Mouse (Mus musculus): ENCODE measurements at regions not wholly inside any gene's neighbourhood (a gene's known extent, or its start where the extent isn't known, plus 50 kb on each side); places are given as distances from the start of the nearest gene placed in this dataset.

DNA sequence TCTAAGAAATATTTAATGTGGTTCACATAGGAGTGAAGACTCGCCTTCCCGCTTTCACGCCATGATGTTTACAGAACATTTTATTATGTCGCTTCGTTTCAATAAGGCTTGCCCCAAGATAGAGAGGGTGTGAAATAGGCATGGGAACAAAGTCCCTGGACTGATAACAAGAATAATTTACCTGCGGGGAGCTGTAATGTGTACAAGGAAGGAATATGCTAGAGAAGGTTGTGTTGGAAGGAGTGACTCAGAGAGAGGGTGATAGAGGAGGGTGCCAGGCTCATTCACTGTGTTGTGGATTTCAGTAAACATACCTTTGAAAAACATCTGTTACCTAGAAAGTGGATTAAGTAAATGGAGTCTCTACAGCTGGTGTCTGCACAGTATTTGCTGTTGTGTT is 490.2 kb downstream of the Bnc2 start:
- H3K27me3 ChIP-seq (replicated peaks): no peaks in the 10 kb centered on the region
- in situ Hi-C loops (cut with MboI; ENCODE audit: low pct_ligation_motif_present, low pct_unique_long_range_greater_than_20kb, low sequenced_read_pairs) (no loop called here), dilution Hi-C loops (cut with MboI; ENCODE audit: extremely low pct_ligation_motif_present, extremely low pct_unique_long_range_greater_than_20kb, low sequenced_read_pairs) (no loop called here)
- no peaks in the 10 kb centered on the region for H3K79me2 ChIP-seq (replicated peaks; ENCODE audit: control insufficient read depth, extremely low read depth, insufficient read depth, poor library complexity, severe bottlenecking)
- H3K9me3 ChIP-seq (replicated peaks; ENCODE audit: low read length): peaks cover 94% of the 10 kb centered on the region
- H3K9ac ChIP-seq (ENCODE audit: insufficient read depth, low read depth): no peak overlapping the region
- H3K4me1 ChIP-seq (ENCODE audit: control insufficient read depth in 1 of 2, insufficient read depth in 2 of 2): no peaks in the 10 kb centered on the region
- no peak overlapping the region for H3K27ac ChIP-seq (ENCODE audit: insufficient read depth, low read depth)
- DNase-seq (ENCODE audit: extremely low read depth): no peak
- no peak overlapping the region for H3K4me2 ChIP-seq (ENCODE audit: insufficient read depth, low read depth, poor library complexity, severe bottlenecking)
- TF ChIP-seq ZKSCAN1 (IDR thresholded peaks at IDR 0.05; ENCODE audit: borderline replicate concordance, low read depth, low read length) (no peak), CHD2 (IDR thresholded peaks at IDR 0.05; ENCODE audit: low read length) (no peak), ZMIZ1 (IDR thresholded peaks at IDR 0.05; ENCODE audit: low read depth, low read length) (no peak), PAX5 (IDR thresholded peaks at IDR 0.05; ENCODE audit: low read length) (no peak), KAT2A (IDR thresholded peaks at IDR 0.05; ENCODE audit: insufficient replicate concordance, low read length) (no peak), EP300 (IDR thresholded peaks at IDR 0.05; ENCODE audit: low read length) (no peak), MAZ (IDR thresholded peaks at IDR 0.05; ENCODE audit: low read depth, low read length) (no peak), TCF12 (IDR thresholded peaks at IDR 0.05; ENCODE audit: low read depth, low read length) (no peak)
- H3K4me3 ChIP-seq (replicated peaks in 1 of 3; ENCODE audit: low read depth in 2 of 3, low read length in 2 of 3, poor library complexity in 1 of 3): no peak overlapping the region
- H3K36me3 ChIP-seq (replicated peaks in 1 of 2; ENCODE audit: control insufficient read depth in 1 of 2, insufficient read depth in 1 of 2, low read length in 1 of 2): no peaks in the 10 kb centered on the region

DNA sequence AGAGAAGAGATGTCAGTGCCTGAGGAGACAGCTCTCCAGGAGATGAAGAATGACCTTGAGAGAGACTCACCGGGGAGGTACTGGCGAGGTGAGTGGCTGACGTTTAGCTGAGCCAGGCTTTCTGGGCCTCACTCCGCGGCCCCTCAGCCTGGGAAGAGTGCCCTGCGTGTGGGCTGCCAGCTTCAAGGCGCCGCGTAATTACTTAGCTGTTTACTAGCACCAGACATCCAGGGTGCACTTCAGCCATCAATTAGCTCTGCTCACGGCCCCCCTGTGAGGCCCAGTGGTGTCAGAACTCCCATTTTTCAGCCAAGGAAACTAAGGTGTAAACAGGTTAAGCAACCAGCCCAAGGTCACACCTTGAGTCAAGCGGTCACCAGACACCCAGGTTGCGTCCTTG is 485.8 kb downstream of the Bnc2 start:
- H3K4me2 ChIP-seq (ENCODE audit: insufficient read depth, low read depth, poor library complexity, severe bottlenecking): no peak overlapping the region
- TF ChIP-seq ZKSCAN1 (IDR thresholded peaks at IDR 0.05; ENCODE audit: borderline replicate concordance, low read depth, low read length): no peak
- TF ChIP-seq ZNF384 (IDR thresholded peaks at IDR 0.05; ENCODE audit: low read depth, low read length): no peak
- TF ChIP-seq SMC3 (IDR thresholded peaks at IDR 0.05; ENCODE audit: low read depth, low read length): no peak
- no peak for TF ChIP-seq CHD2 (IDR thresholded peaks at IDR 0.05; ENCODE audit: low read length)
- TF ChIP-seq CTCF (conservative IDR thresholded peaks at IDR 0.05 in 1 of 2, IDR thresholded peaks at IDR 0.05 in 1 of 2; ENCODE audit: low read depth in 2 of 2, low read length in 2 of 2): no peak
- no peak for TF ChIP-seq TBP (conservative IDR thresholded peaks at IDR 0.05; ENCODE audit: low read depth, low read length)
- no peak for TF ChIP-seq MYC (IDR thresholded peaks at IDR 0.05; ENCODE audit: low read depth, low read length)
- TF ChIP-seq USF1 (IDR thresholded peaks at IDR 0.05; ENCODE audit: low read depth, low read length): no peak
- TF ChIP-seq CHD1 (IDR thresholded peaks at IDR 0.05; ENCODE audit: low read depth, low read length): no peak
- no peak for TF ChIP-seq ETS1 (conservative IDR thresholded peaks at IDR 0.05; ENCODE audit: low read depth, low read length)
- no peak for TF ChIP-seq ZMIZ1 (IDR thresholded peaks at IDR 0.05; ENCODE audit: low read depth, low read length)
- no peak for TF ChIP-seq NRF1 (IDR thresholded peaks at IDR 0.05; ENCODE audit: low read depth, low read length)
- TF ChIP-seq UBTF (IDR thresholded peaks at IDR 0.05; ENCODE audit: low read depth, low read length): no peak
- no peak for TF ChIP-seq BHLHE40 (IDR thresholded peaks at IDR 0.05; ENCODE audit: low read depth, low read length)
- no peak for TF ChIP-seq MAX (IDR thresholded peaks at IDR 0.05; ENCODE audit: low read length)
- TF ChIP-seq GABPA (IDR thresholded peaks at IDR 0.05; ENCODE audit: insufficient replicate concordance, low read depth, low read length): no peak
- no peak for TF ChIP-seq NELFE (IDR thresholded peaks at IDR 0.05; ENCODE audit: low read depth, low read length)
- TF ChIP-seq JUN (IDR thresholded peaks at IDR 0.05; ENCODE audit: insufficient read depth, low read depth, low read length): no peak
- TF ChIP-seq E2F4 (IDR thresholded peaks at IDR 0.05; ENCODE audit: insufficient replicate concordance, low read depth, low read length): no peak
- no peak for TF ChIP-seq SIN3A (IDR thresholded peaks at IDR 0.05; ENCODE audit: low read length)
- no peaks in the 10 kb centered on the region for H3K4me1 ChIP-seq (ENCODE audit: control insufficient read depth in 1 of 2, insufficient read depth in 2 of 2)
- no peak overlapping the region for H3K27ac ChIP-seq (ENCODE audit: insufficient read depth, low read depth)
- in situ Hi-C loops (cut with MboI; ENCODE audit: low pct_ligation_motif_present, low pct_unique_long_range_greater_than_20kb, low sequenced_read_pairs): no loop called here
- no peaks in the 10 kb centered on the region for H3K79me2 ChIP-seq (replicated peaks; ENCODE audit: control insufficient read depth, extremely low read depth, insufficient read depth, poor library complexity, severe bottlenecking)
- peaks cover 95% of the 10 kb centered on the region for H3K9me3 ChIP-seq (replicated peaks; ENCODE audit: low read length)
- no peaks in the 10 kb centered on the region for H3K36me3 ChIP-seq (replicated peaks in 1 of 2; ENCODE audit: control insufficient read depth in 1 of 2, insufficient read depth in 1 of 2, low read length in 1 of 2)
- no peak for DNase-seq (ENCODE audit: extremely low read depth)
- dilution Hi-C loops (cut with MboI; ENCODE audit: extremely low pct_ligation_motif_present, extremely low pct_unique_long_range_greater_than_20kb, low sequenced_read_pairs): no loop called here
- no peaks in the 10 kb centered on the region for H3K27me3 ChIP-seq (replicated peaks)
- H3K4me3 ChIP-seq (replicated peaks in 1 of 3; ENCODE audit: low read depth in 2 of 3, low read length in 2 of 3, poor library complexity in 1 of 3): no peak overlapping the region
- no peak overlapping the region for H3K9ac ChIP-seq (ENCODE audit: insufficient read depth, low read depth)
